Mouse (Mus musculus): ENCODE results near the gene Atp1a4. TPM values are rescaled to one million over a fixed set of nuclear protein-coding genes. Genes with fewer than 3 reads are reported as not detected.

The Atp1a4 gene
- polyA plus RNA-seq, 1 experiment from 2014 or later, result not detected

- Histone ChIP-seq H3K9me3 (ENCODE audit: control insufficient read depth, low read depth, low read length) (no peaks in the 10 kb centered on the region), H3K27me3 (ENCODE audit: control insufficient read depth, insufficient read depth, low read length) (no peaks in the 10 kb centered on the region), H3K4me1 (ENCODE audit: control insufficient read depth, insufficient read depth, low read length) (peaks cover 34% of the 10 kb centered on the region), H3K36me3 (ENCODE audit: control insufficient read depth, insufficient read depth, low read length) (no peaks in the 10 kb centered on the region), H3K4me3 (ENCODE audit: low read depth, low read length) (no peak within 1 kb of the TSS), H3K9ac (replicated peaks; ENCODE audit: low read depth, low read length) (no peak within 1 kb of the TSS), H3K27ac (ENCODE audit: low read length) (peak within 1 kb of the TSS; percentile 74), H3K4me2 (replicated peaks; ENCODE audit: low read depth, low read length) (no peak within 1 kb of the TSS)
- no peak for ATAC-seq (ENCODE audit: insufficient number of reproducible peaks, insufficient read depth, low FRiP score, low read depth)
- WGBS, result 84% methylated on average over 19 of the region's 19 CpGs
Measured at GRCm38 (mm10) chr1:172219451-172220406, 38.5 kb downstream of the Atp1a4 start, which contains the start of gene Casq1. TSS of gene Casq1 (minus strand) at chr1:172219868.

GRCm38 (mm10) chr1:172218164-172218910, 39.9 kb downstream of the Atp1a4 start:
- ATAC-seq (ENCODE audit: insufficient number of reproducible peaks, insufficient read depth, low FRiP score, low read depth), result no peak
- Histone ChIP-seq H3K9me3 (ENCODE audit: control insufficient read depth, low read depth, low read length) (no peaks in the 10 kb centered on the region), H3K27ac (ENCODE audit: low read length) (no peak overlapping the region), H3K36me3 (ENCODE audit: control insufficient read depth, insufficient read depth, low read length) (no peaks in the 10 kb centered on the region), H3K4me2 (replicated peaks; ENCODE audit: low read depth, low read length) (no peak overlapping the region), H3K4me3 (ENCODE audit: low read depth, low read length) (no peak overlapping the region), H3K9ac (replicated peaks; ENCODE audit: low read depth, low read length) (no peak overlapping the region), H3K27me3 (ENCODE audit: control insufficient read depth, insufficient read depth, low read length) (no peaks in the 10 kb centered on the region), H3K4me1 (ENCODE audit: control insufficient read depth, insufficient read depth, low read length) (peaks cover 34% of the 10 kb centered on the region)
- WGBS, result 57% methylated on average over 15 of the region's 15 CpGs

GRCm38 (mm10) chr1:172217148-172217547, 41.1 kb downstream of the Atp1a4 start:
- Histone ChIP-seq H3K9me3 (ENCODE audit: control insufficient read depth, low read depth, low read length) (no peaks in the 10 kb centered on the region), H3K27me3 (ENCODE audit: control insufficient read depth, insufficient read depth, low read length) (no peaks in the 10 kb centered on the region), H3K4me3 (ENCODE audit: low read depth, low read length) (no peak overlapping the region), H3K27ac (ENCODE audit: low read length) (peak overlapping the region; percentile 83), H3K4me1 (ENCODE audit: control insufficient read depth, insufficient read depth, low read length) (peaks cover 37% of the 10 kb centered on the region), H3K36me3 (ENCODE audit: control insufficient read depth, insufficient read depth, low read length) (no peaks in the 10 kb centered on the region), H3K9ac (replicated peaks; ENCODE audit: low read depth, low read length) (no peak overlapping the region), H3K4me2 (replicated peaks; ENCODE audit: low read depth, low read length) (peak overlapping the region; percentile 26)
- ATAC-seq (ENCODE audit: insufficient number of reproducible peaks, insufficient read depth, low FRiP score, low read depth), result peak; percentile 59
- 2% methylated on average over 5 of the region's 5 CpGs for WGBS

- no peak for ATAC-seq (ENCODE audit: insufficient number of reproducible peaks, insufficient read depth, low FRiP score, low read depth)
- Histone ChIP-seq H3K4me1 (ENCODE audit: control insufficient read depth, insufficient read depth, low read length) (peaks cover 18% of the 10 kb centered on the region; the same call in 1 of the 2 replicates), H3K36me3 (ENCODE audit: control insufficient read depth, insufficient read depth, low read length) (no peaks in the 10 kb centered on the region; the same call in 1 of the 2 replicates), H3K4me2 (replicated peaks; ENCODE audit: low read depth, low read length) (no peak overlapping the region), H3K27me3 (ENCODE audit: control insufficient read depth, insufficient read depth, low read length) (no peaks in the 10 kb centered on the region), H3K9me3 (ENCODE audit: control insufficient read depth, low read depth, low read length) (no peaks in the 10 kb centered on the region), H3K4me3 (ENCODE audit: low read depth, low read length) (no peak overlapping the region), H3K27ac (ENCODE audit: low read length) (no peak overlapping the region), H3K9ac (replicated peaks; ENCODE audit: low read depth, low read length) (no peak overlapping the region)
- 39% methylated on average over 3 of the region's 3 CpGs for WGBS
Measured at GRCm38 (mm10) chr1:172214748-172215147, 43.5 kb downstream of the Atp1a4 start.

- no peak for ATAC-seq (ENCODE audit: insufficient number of reproducible peaks, insufficient read depth, low FRiP score, low read depth)
Measured at GRCm38 (mm10) chr1:172213771-172214170, 44.4 kb downstream of the Atp1a4 start.

GRCm38 (mm10) chr1:172212776-172213175, 45.4 kb downstream of the Atp1a4 start:
- no peaks in the 10 kb centered on the region for H3K27me3 ChIP-seq (ENCODE audit: control insufficient read depth, insufficient read depth, low read length)
- H3K4me1 ChIP-seq (ENCODE audit: control insufficient read depth, insufficient read depth, low read length), result peaks cover 7% of the 10 kb centered on the region; the same call in 1 of the 2 replicates
- 49% methylated on average over 5 of the region's 5 CpGs for WGBS
- no peak overlapping the region for H3K9ac ChIP-seq (replicated peaks; ENCODE audit: low read depth, low read length)
- no peak overlapping the region for H3K4me3 ChIP-seq (ENCODE audit: low read depth, low read length)
- no peaks in the 10 kb centered on the region for H3K9me3 ChIP-seq (ENCODE audit: control insufficient read depth, low read depth, low read length)
- no peaks in the 10 kb centered on the region; the same call in 1 of the 2 replicates for H3K36me3 ChIP-seq (ENCODE audit: control insufficient read depth, insufficient read depth, low read length)
- no peak overlapping the region for H3K27ac ChIP-seq (ENCODE audit: low read length)
- no peak for ATAC-seq (ENCODE audit: insufficient number of reproducible peaks, insufficient read depth, low FRiP score, low read depth)
- H3K4me2 ChIP-seq (replicated peaks; ENCODE audit: low read depth, low read length), result no peak overlapping the region

More at GRCm38 (mm10) chr1:172213771-172214170, 44.4 kb downstream of the Atp1a4 start:
- 72% methylated on average over 4 of the region's 4 CpGs for WGBS
- H3K4me3 ChIP-seq (ENCODE audit: low read depth, low read length), result no peak overlapping the region
- H3K27me3 ChIP-seq (ENCODE audit: control insufficient read depth, insufficient read depth, low read length), result no peaks in the 10 kb centered on the region
- H3K4me1 ChIP-seq (ENCODE audit: control insufficient read depth, insufficient read depth, low read length), result peaks cover 10% of the 10 kb centered on the region; the same call in 1 of the 2 replicates
- no peak overlapping the region for H3K27ac ChIP-seq (ENCODE audit: low read length)
- H3K36me3 ChIP-seq (ENCODE audit: control insufficient read depth, insufficient read depth, low read length), result no peaks in the 10 kb centered on the region; the same call in 1 of the 2 replicates
- H3K9ac ChIP-seq (replicated peaks; ENCODE audit: low read depth, low read length), result no peak overlapping the region
- H3K9me3 ChIP-seq (ENCODE audit: control insufficient read depth, low read depth, low read length), result no peaks in the 10 kb centered on the region
- H3K4me2 ChIP-seq (replicated peaks; ENCODE audit: low read depth, low read length), result no peak overlapping the region

- Histone ChIP-seq H3K36me3 (ENCODE audit: control insufficient read depth, insufficient read depth, low read length) (no peaks in the 10 kb centered on the region; the same call in 1 of the 2 replicates), H3K4me3 (ENCODE audit: low read depth, low read length) (peak overlapping the region; percentile 71), H3K9me3 (ENCODE audit: control insufficient read depth, low read depth, low read length) (no peaks in the 10 kb centered on the region), H3K4me2 (replicated peaks; ENCODE audit: low read depth, low read length) (peak overlapping the region; percentile 68), H3K9ac (replicated peaks; ENCODE audit: low read depth, low read length) (peak overlapping the region; percentile 78; the same call in 1 of the 2 replicates), H3K27ac (ENCODE audit: low read length) (peak overlapping the region; percentile 90), H3K27me3 (ENCODE audit: control insufficient read depth, insufficient read depth, low read length) (no peaks in the 10 kb centered on the region), H3K4me1 (ENCODE audit: control insufficient read depth, insufficient read depth, low read length) (peaks cover 46% of the 10 kb centered on the region)
- ATAC-seq (ENCODE audit: insufficient number of reproducible peaks, insufficient read depth, low FRiP score, low read depth), result peak; percentile 2; the same call in 1 of the 2 replicates
- 12% methylated on average over 7 of the region's 7 CpGs for WGBS
Measured at GRCm38 (mm10) chr1:172207111-172207584, 51.1 kb downstream of the Atp1a4 start.
